Mouse (Mus musculus) ovary, postnatal 36 days (tissue): ENCODE results near the gene Opcml.

Experiments used
- DNase-seq: peaks from one replicate; pipeline ENCODE4 v3.0.0; 2022; ENCODE audit warnings: low spot score, mixed read lengths

Gene Opcml

DNA sequence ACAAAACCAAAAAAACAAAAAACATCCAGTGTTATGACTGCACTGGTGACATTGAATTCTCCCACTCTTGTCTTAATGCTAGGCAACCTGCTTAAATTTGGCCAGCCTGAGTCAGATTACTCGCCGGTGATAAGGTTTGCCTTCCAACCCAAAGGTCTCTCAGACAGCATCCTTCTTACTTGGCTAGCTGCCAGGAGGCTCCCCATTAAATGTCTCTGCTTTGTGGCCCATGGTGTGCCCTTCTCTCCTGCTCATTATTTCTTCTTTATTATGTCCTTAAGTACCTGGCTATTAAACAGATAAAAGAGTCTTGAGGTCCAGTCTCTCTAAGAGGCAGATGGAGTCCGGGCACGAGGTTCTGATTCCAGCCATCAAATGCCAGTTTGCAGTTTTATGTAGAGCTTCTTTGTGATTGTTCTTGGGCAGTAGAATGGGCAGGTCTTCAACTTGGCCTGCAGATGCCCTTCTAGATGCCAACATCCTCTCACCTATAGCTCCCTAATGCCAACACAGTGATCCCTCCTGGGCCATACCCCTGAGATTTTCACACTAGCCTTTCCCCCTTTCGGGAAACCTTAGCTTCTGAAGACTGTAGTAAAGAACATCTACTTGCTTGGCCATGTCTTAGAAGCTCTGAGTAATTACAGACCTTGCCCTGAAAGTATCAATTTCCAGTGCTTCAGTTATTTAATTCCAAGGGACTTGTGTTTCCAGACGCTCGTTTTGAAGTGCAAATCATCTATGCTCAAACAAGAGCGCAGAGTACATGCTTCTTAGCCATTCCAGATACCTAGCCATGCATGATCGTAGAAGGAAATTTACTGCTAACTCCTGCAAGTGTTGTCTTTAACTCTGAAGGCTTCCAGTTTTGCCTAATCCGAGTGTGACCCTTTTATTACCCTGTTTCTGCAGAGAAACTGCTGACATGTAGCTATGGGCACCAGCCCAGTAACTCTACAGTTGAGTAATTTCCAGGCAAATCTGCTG is 986.2 kb downstream of the Opcml start:
- DNase-seq, result no peak

DNA sequence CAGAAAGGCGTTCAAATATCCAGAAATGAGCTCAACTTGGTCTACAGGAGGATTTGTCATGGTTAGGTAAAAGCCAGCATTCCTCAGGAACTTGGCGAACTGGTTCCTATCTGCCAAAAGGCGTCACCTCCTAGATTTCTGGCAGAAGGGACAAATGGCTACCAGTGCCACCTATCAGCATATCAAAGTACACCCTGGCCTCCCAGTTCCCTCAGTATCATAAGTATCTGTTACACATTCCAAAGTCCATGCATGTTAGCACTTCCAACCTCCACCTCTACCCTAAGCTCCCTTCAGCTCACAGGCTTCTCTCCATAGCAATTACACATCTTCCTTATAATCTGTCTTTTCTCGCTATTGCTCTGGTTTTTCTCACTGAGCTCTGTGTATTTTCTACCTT is 993.3 kb downstream of the Opcml start:
- no peak for DNase-seq

- DNase-seq, result no peak
These were observed 998.9 kb downstream of the Opcml start for GRCm38 (mm10) chr9:28789439-28789838.

- DNase-seq, result no peak
These were observed 1009.5 kb downstream of the Opcml start for GRCm38 (mm10) chr9:28800100-28800499.

DNA sequence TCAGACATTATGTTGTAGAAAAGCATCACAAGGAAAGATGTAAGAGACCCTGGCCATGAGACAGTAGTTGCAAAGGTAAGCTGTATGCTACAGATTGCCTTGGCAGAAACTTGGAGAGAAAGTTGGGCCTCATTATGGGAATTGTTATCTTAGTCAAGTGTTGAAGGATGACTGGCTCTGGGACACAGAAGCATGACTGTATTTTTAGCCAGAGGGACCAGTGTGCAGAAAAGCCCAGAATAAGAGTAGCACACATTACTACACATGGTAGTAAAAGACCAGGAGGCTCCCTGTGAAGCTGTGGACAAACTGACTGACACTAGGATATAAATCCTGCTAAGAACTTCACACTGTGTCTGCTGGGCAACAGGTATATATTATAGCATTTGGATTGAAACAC is 1016.1 kb downstream of the Opcml start:
- DNase-seq, result no peak

- no peak for DNase-seq
These were observed 1031.5 kb downstream of the Opcml start for GRCm38 (mm10) chr9:28822060-28822459.

DNA sequence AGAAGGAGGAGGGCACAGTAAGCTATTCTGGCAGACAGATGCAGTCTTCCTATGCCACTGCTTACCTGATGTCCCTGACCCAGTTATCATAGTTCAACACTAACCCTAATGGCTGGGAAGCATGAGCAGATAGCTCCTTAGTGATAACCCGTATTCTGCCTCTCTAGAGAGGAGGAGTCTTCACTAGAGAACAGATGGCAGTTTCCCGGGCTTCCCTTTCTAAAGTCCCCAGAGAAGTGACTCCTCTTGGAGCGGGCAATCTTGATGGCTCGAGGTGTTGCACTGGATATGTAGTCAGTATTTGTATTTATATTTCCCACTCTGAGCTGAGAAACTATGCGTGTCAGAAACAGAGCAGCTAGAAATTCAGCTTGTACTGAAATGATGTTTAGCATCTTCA is 1031.9 kb downstream of the Opcml start:
- DNase-seq, result no peak

- no peak for DNase-seq
These were observed 1035.2 kb downstream of the Opcml start for GRCm38 (mm10) chr9:28825821-28826220.

- no peak for DNase-seq
These were observed 1055.5 kb downstream of the Opcml start for GRCm38 (mm10) chr9:28845961-28846570.

DNA sequence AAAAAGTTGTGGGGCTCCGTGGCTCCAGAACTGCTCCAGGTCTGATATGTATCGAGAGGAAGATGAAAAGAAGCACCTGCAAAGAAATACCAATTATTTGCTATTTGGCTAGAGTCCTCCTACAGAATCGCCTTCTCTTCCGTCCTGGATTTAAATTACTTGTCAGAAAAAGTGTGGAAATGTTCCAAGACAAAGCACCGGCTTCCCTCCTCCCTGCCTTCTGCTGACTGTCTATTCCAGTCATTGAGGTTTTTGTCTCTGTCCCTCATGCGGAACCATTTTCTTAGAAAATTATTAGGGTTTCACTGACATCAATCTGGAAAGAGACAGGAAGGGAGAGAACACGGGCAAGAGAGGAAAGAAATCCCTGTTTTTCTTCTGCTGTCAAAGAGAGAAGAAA is 1065.3 kb downstream of the Opcml start:
- no peak for DNase-seq

DNA sequence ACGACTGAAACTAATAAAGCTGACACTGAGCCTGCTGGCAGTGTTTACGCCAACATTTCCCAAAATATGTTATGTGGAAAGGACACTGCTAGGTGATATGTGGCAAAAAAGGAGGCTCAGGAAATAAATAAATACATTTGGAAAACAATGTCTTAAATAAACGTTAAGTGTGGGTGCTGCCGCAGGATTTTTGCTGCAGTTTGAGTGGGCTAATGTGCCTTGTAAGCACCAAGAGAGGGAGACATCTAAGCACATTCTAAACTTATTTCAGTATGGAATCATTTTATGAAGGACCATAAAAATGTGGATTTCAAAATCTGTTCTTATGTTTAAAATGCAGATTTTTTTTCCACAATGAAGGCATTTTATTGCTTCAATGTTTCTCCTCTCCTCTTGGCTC is 1071.4 kb downstream of the Opcml start:
- no peak for DNase-seq

DNA sequence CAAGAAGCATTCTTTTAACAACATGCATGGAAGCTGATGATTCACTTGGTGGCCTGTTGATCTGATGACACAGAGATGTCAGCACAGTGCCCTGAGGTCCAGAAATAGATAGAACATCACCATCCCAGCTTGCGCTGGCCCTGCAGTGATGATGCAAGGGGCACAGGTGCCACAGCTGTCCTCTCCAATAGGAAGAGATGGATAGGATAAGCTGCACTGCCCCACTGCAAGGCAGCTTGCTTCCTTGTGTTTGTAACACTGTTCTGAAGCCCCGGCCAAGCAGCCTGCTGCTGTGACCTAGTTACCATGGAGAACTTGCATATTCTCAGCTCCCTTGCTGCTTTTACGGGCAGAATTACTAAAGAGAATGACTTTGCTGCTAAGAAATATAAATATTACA is 1076.7 kb downstream of the Opcml start:
- no peak for DNase-seq

- DNase-seq, result no peak
These were observed 1079.9 kb downstream of the Opcml start for GRCm38 (mm10) chr9:28870478-28870877.

- no peak for DNase-seq
These were observed 1092.0 kb downstream of the Opcml start for GRCm38 (mm10) chr9:28882566-28882965.

GRCm38 (mm10) chr9:28891611-28892010 is 1101.0 kb downstream of the Opcml start:
- no peak for DNase-seq

- no peak for DNase-seq
These were observed 1112.7 kb downstream of the Opcml start for GRCm38 (mm10) chr9:28903291-28903690.

DNA sequence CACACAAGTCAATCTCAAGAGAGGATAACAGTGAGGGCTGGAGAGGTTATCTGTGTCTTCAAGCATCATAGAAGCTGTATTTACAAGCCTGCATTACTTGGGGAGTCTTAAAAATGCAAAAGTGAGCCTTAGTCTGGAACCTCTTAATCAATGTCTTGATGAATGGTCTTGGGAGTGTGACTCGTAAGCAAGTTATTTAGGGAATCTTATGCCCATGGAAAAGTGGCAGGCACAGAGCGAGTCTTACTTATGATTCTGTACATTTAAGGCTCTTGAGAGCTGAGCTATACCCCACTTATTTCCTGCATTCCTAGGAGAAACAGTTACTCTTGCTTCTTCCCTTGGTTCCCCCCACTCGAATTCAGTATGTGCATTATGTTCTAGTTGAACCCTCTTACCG is 1119.2 kb downstream of the Opcml start:
- no peak for DNase-seq

GRCm38 (mm10) chr9:28911571-28912185 is 1121.1 kb downstream of the Opcml start:
- DNase-seq, result no peak

DNA sequence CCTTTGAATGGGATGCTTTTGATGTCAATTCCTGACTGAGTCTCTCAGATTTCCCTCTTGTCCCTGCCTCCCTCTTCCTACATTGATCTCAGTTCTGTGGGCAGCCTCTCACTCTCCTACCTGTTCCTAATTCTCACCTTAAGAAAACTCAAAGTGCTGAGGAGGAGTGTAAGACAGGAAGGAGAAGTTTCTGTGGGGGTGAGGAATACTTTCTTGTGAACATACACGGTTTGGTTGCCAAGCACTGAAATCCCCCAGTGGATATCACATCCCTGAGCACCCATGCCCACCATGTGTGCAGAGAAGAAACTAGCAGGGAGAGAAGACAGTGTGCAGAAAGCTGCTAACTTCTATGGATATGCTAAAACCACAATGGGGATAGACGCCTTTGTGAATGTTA is 1141.5 kb downstream of the Opcml start:
- no peak for DNase-seq

DNA sequence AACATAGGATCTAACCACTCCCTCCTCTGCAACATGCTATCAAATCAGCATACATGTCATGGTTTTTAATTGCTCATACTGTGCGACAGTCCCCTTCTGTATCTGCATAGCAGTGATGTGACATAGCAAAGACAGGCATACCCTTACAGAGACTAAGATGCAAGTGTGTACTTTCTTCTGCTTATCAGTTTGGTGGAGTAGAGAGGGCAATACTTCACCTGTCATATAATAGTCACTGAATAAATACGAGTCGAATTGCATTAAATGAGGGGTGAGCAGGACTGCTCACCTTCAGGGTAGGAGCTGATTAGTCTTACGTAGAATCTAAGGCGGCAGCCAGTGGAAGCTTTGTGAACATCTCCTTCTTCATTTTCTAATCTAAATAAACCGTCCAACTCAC is 1146.6 kb downstream of the Opcml start:
- no peak for DNase-seq

- no peak for DNase-seq
These were observed 1147.4 kb downstream of the Opcml start for GRCm38 (mm10) chr9:28937980-28938379.

DNA sequence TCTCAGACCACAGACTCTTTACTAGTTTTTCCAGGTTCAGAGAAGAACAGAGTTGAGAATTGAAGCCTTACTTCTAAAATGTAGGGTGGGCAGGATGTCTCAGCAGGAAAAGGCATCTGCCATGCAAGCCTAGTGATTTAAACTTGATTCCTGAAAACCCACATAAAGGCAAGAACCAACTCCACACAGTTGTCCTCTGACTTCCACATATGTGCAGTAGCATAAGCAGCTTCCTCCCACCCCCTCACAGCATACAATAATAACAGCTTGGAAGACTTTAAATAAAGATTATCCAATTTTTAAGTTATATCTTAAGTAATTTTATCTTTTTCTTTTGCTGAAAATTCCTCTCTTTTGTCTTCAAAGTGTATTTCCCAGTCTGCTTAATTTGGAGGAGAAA is 1150.3 kb downstream of the Opcml start:
- DNase-seq, result no peak

- DNase-seq, result no peak
These were observed 1178.9 kb downstream of the Opcml start for GRCm38 (mm10) chr9:28969455-28969854.
